Comparison of ENCODE assay signal across 8 mouse cellular contexts in genomic region chr17:56040030-56040856, GRCm38 (mm10). TPM values are rescaled to one million over a fixed set of nuclear protein-coding genes. Genes with fewer than 3 reads are reported as not detected.
DNase-seq lines count a peak whose midpoint lies in the region; ATAC-seq and TF ChIP-seq lines count a peak whose summit lies in the region.

Gene Chaf1a (plus strand): TSS chr17:56040439.

- H3K27me3 ChIP-seq in E14TG2a.4 (ENCODE audit: insufficient read depth, low read length), result no peaks in the 10 kb centered on the region
- no peaks in the 10 kb centered on the region for H3K27me3 ChIP-seq in forebrain, embryonic 12.5 days
- H3K27me3 ChIP-seq in heart, postnatal 0 days (ENCODE audit: control insufficient read depth, insufficient read depth, low read length), result no peaks in the 10 kb centered on the region
- H3K27me3 ChIP-seq in liver, embryonic 16.5 days (ENCODE audit: control insufficient read depth, insufficient read depth, low read depth, low read length), result no peaks in the 10 kb centered on the region
- no peaks in the 10 kb centered on the region for H3K27me3 ChIP-seq in neural tube, embryonic 13.5 days
- no peaks in the 10 kb centered on the region for H3K27me3 ChIP-seq in testis, adult 2 months (ENCODE audit: control insufficient read depth, insufficient read depth, low read length)

- peak; percentile 97 for DNase-seq in c-Kit-positive CD71-positive TER-119-positive erythroid progenitor cells, embryonic 14.5 days (ENCODE audit: low spot score)
- DNase-seq in heart, postnatal 0 days (ENCODE audit: low spot score), result peak; percentile 99
- DNase-seq in kidney, postnatal 4 days, result peak; percentile 98 to 99

- H3K36me3 ChIP-seq in E14TG2a.4 (ENCODE audit: insufficient read depth, low read length), result peaks cover 36% of the 10 kb centered on the region
- peaks cover 17% of the 10 kb centered on the region for H3K36me3 ChIP-seq in forebrain, embryonic 12.5 days (replicated peaks)
- no peaks in the 10 kb centered on the region; the same call in 1 of the 2 replicates for H3K36me3 ChIP-seq in heart, postnatal 0 days (replicated peaks; ENCODE audit: control insufficient read depth, insufficient read depth, low read length)
- peaks cover 11% of the 10 kb centered on the region for H3K36me3 ChIP-seq in liver, embryonic 16.5 days (ENCODE audit: control insufficient read depth, insufficient read depth)
- 0 out of 2 replicates have a peak, but pooled peaks cover 8% of the 10 kb centered on the region for H3K36me3 ChIP-seq in neural tube, embryonic 13.5 days
- no peaks in the 10 kb centered on the region; the same call in 1 of the 2 replicates for H3K36me3 ChIP-seq in testis, adult 2 months (ENCODE audit: control insufficient read depth, insufficient read depth, low read length)

- peaks cover 67% of the 10 kb centered on the region for H3K4me1 ChIP-seq in E14TG2a.4 (replicated peaks; ENCODE audit: low read depth, low read length)
- H3K4me1 ChIP-seq in forebrain, embryonic 12.5 days, result peaks cover 20% of the 10 kb centered on the region
- peaks cover 11% of the 10 kb centered on the region for H3K4me1 ChIP-seq in heart, postnatal 0 days (ENCODE audit: control insufficient read depth, insufficient read depth)
- peaks cover 20% of the 10 kb centered on the region for H3K4me1 ChIP-seq in liver, embryonic 16.5 days (ENCODE audit: control insufficient read depth, low read depth, low read length)
- H3K4me1 ChIP-seq in neural tube, embryonic 13.5 days (replicated peaks), result peaks cover 24% of the 10 kb centered on the region
- peaks cover 9% of the 10 kb centered on the region for H3K4me1 ChIP-seq in testis, adult 2 months (ENCODE audit: control insufficient read depth, insufficient read depth, low read length)

- H3K9ac ChIP-seq in forebrain, embryonic 12.5 days, result peak within 1 kb of the TSS; percentile 80
- H3K9ac ChIP-seq in heart, postnatal 0 days (replicated peaks; ENCODE audit: low read depth, low read length), result peak within 1 kb of the TSS; percentile 79
- peak within 1 kb of the TSS; percentile 72 for H3K9ac ChIP-seq in liver, embryonic 16.5 days (ENCODE audit: low read depth, low read length)
- H3K9ac ChIP-seq in neural tube, embryonic 13.5 days, result peak within 1 kb of the TSS; percentile 82

- no peak for TF ChIP-seq CTCF in E14TG2a.4 (conservative IDR thresholded peaks at IDR 0.05; ENCODE audit: low read length)
- no peak for TF ChIP-seq CTCF in heart, postnatal 0 days (IDR thresholded peaks at IDR 0.05; ENCODE audit: low read depth)
- TF ChIP-seq CTCF in testis, adult 2 months (IDR thresholded peaks at IDR 0.05; ENCODE audit: control insufficient read depth, insufficient read depth, insufficient replicate concordance, low read depth, low read length), result no peak

- ATAC-seq in forebrain, embryonic 12.5 days (ENCODE audit: low FRiP score), result peak; percentile 85
- ATAC-seq in heart, postnatal 0 days (ENCODE audit: insufficient read depth, low read depth), result peak; percentile 81
- peak; percentile 73 for ATAC-seq in liver, embryonic 16.5 days (ENCODE audit: low read depth)
- peak; percentile 78 for ATAC-seq in neural tube, embryonic 13.5 days (ENCODE audit: low read depth)

- H3K4me2 ChIP-seq in forebrain, embryonic 12.5 days, result peak within 1 kb of the TSS; percentile 83
- H3K4me2 ChIP-seq in heart, postnatal 0 days (ENCODE audit: low read depth, low read length), result peak within 1 kb of the TSS; percentile 96
- peak within 1 kb of the TSS; percentile 81 for H3K4me2 ChIP-seq in liver, embryonic 16.5 days (ENCODE audit: low read depth, low read length)
- H3K4me2 ChIP-seq in neural tube, embryonic 13.5 days, result peak within 1 kb of the TSS; percentile 86

- H3K9me3 ChIP-seq in E14TG2a.4 (ENCODE audit: low read length), result no peaks in the 10 kb centered on the region
- H3K9me3 ChIP-seq in forebrain, embryonic 12.5 days, result no peaks in the 10 kb centered on the region
- H3K9me3 ChIP-seq in heart, postnatal 0 days (replicated peaks; ENCODE audit: control insufficient read depth, low read length), result no peaks in the 10 kb centered on the region
- no peaks in the 10 kb centered on the region for H3K9me3 ChIP-seq in liver, embryonic 16.5 days (replicated peaks; ENCODE audit: control insufficient read depth, low read length)
- H3K9me3 ChIP-seq in neural tube, embryonic 13.5 days, result no peaks in the 10 kb centered on the region

- peak; percentile 81 for TF ChIP-seq POLR2A in testis, adult 2 months (IDR thresholded peaks at IDR 0.05; ENCODE audit: control insufficient read depth, low read depth, low read length)

- H3K4me3 ChIP-seq in E14TG2a.4 (replicated peaks; ENCODE audit: low read length), result peak within 1 kb of the TSS; percentile 95
- peak within 1 kb of the TSS; percentile 68 for H3K4me3 ChIP-seq in forebrain, embryonic 12.5 days (replicated peaks)
- H3K4me3 ChIP-seq in heart, postnatal 0 days (ENCODE audit: low read depth, low read length), result peak within 1 kb of the TSS; percentile 88
- H3K4me3 ChIP-seq in liver, embryonic 16.5 days (ENCODE audit: low read depth, low read length), result peak within 1 kb of the TSS; percentile 75
- peak within 1 kb of the TSS; percentile 74 for H3K4me3 ChIP-seq in neural tube, embryonic 13.5 days
- H3K4me3 ChIP-seq in testis, adult 2 months (ENCODE audit: control insufficient read depth, low read depth, low read length), result peak within 1 kb of the TSS; percentile 97

- peak; percentile 35; the same call in 1 of the 2 replicates for TF ChIP-seq EP300 in heart, postnatal 0 days (IDR thresholded peaks at IDR 0.05; ENCODE audit: low read depth)

- peak within 1 kb of the TSS; percentile 73 for H3K27ac ChIP-seq in forebrain, embryonic 12.5 days
- H3K27ac ChIP-seq in heart, postnatal 0 days (ENCODE audit: low read depth), result peak within 1 kb of the TSS; percentile 58
- H3K27ac ChIP-seq in liver, embryonic 16.5 days (ENCODE audit: low read length), result peak within 1 kb of the TSS; percentile 83
- H3K27ac ChIP-seq in neural tube, embryonic 13.5 days (replicated peaks), result peak within 1 kb of the TSS; percentile 81
- H3K27ac ChIP-seq in testis, adult 2 months (ENCODE audit: control insufficient read depth, insufficient read depth, low read depth, low read length), result peak within 1 kb of the TSS; percentile 82

- WGBS in forebrain, embryonic 12.5 days, result under 1% methylated on average over 68 of the region's 68 CpGs
- WGBS in heart, postnatal 0 days, result under 1% methylated on average over 56 of the region's 68 CpGs
- WGBS in liver, embryonic 16.5 days (ENCODE audit: insufficient replicate concordance), result under 1% methylated on average over 68 of the region's 68 CpGs
- WGBS in neural tube, embryonic 13.5 days, result under 1% methylated on average over 68 of the region's 68 CpGs

RNA-seq across cellular contexts. Expression of gene Chaf1a, which starts in this region (rescaled TPM):
- 39.1 and 43.4 TPM in 2 replicates for polyA plus RNA-seq in forebrain, embryonic 12.5 days (2016; fragmentation: Nextera tagmentation; extraction: Ambion mirVana)
- 2.8 and 8.3 TPM in 2 replicates for total RNA-seq in heart, postnatal 0 days (2014; rRNA removed; ENCODE audit: low replicate concordance)
- polyA plus RNA-seq in heart, postnatal 0 days (2015; fragmentation: Nextera tagmentation; extraction: Ambion mirVana), result 2.9 and 3.0 TPM in 2 replicates
- 14.5 TPM in 2 replicates for polyA plus RNA-seq in liver, embryonic 16.5 days (2015; fragmentation: Nextera tagmentation; extraction: Ambion mirVana)
- 6.3 and 8.0 TPM in 2 replicates for polyA plus RNA-seq in neural tube, embryonic 13.5 days (2015; fragmentation: Nextera tagmentation; extraction: Ambion mirVana)
- polyA plus RNA-seq in testis, adult 2 months (2012; rRNA removed), result 70.3 and 71.8 TPM in 2 replicates

Comparison
In these comparisons a context has a peak if more than half of its experiments do, and no peak if none do; other contexts are left out.
1. Peak in every context shown above with its lines: DNase-seq, ATAC-seq, H3K4me3 ChIP-seq and H3K27ac ChIP-seq.